Mouse (Mus musculus) CH12.LX (cell line): ENCODE results near the gene Alcam. TPM values are rescaled to one million over a fixed set of nuclear protein-coding genes. Genes with fewer than 3 reads are reported as not detected.

Experiments
- DNase-seq: peaks from one replicate; pipeline ENCODE4 v3.0.0-alpha.2; 2013; ENCODE audit errors: extremely low read depth
- H3K27ac ChIP-seq: 2 replicates; pipeline ENCODE4 v1.5.1; 2012; ENCODE audit warnings: low read depth, mild to moderate bottlenecking, control low read depth, moderate library complexity; ENCODE audit not compliant: insufficient read depth
- H3K27me3 ChIP-seq: replicated peaks from 2 replicates; pipeline ENCODE3; 2012; ENCODE audit warnings: inconsistent platforms
- H3K36me3 ChIP-seq, 2 experiments: replicated peaks in 1 of 2; 2 replicates each; pipeline versions ENCODE3 to v1.6.1; 2012; ENCODE audit warnings: inconsistent platforms in 1 of 2, low read length in 1 of 2, mild to moderate bottlenecking in 1 of 2, mixed read lengths in 1 of 2, moderate library complexity in 1 of 2; ENCODE audit not compliant: control insufficient read depth in 1 of 2, insufficient read depth in 1 of 2
- H3K4me1 ChIP-seq, 2 experiments: 2 replicates each; pipeline ENCODE4 v1.6.1; 2012; ENCODE audit warnings: inconsistent platforms in 1 of 2, moderate library complexity in 1 of 2; ENCODE audit not compliant: insufficient read depth in 2 of 2, control insufficient read depth in 1 of 2
- H3K4me2 ChIP-seq: 2 replicates; pipeline ENCODE4 v1.6.1; 2012; ENCODE audit warnings: low read depth, mild to moderate bottlenecking, control low read depth; ENCODE audit not compliant: poor library complexity, insufficient read depth, severe bottlenecking
- H3K4me3 ChIP-seq, 3 experiments: fragments of 150-350 bp in 1 of 3; sonication (generic) in 1 of 3; replicated peaks in 1 of 3; 2 replicates each; pipeline versions ENCODE3 to v1.5.1; 2011 to 2012; ENCODE audit warnings: low read depth in 2 of 3, low read length in 2 of 3, mild to moderate bottlenecking in 2 of 3, moderate library complexity in 2 of 3, control low read depth in 1 of 3, improper control_type of control experiment in 1 of 3, inconsistent platforms in 1 of 3, mixed read lengths in 1 of 3; ENCODE audit not compliant: poor library complexity in 1 of 3
- H3K79me2 ChIP-seq: replicated peaks from 2 replicates; pipeline ENCODE4 v1.6.1; 2012; ENCODE audit warnings: mild to moderate bottlenecking, moderate library complexity; ENCODE audit not compliant: control insufficient read depth, poor library complexity, insufficient read depth, severe bottlenecking; ENCODE audit errors: extremely low read depth
- H3K9ac ChIP-seq: 2 replicates; pipeline ENCODE4 v1.6.1; 2012; ENCODE audit warnings: low read depth, mild to moderate bottlenecking, control low read depth, moderate library complexity; ENCODE audit not compliant: insufficient read depth
- H3K9me3 ChIP-seq: replicated peaks from 2 replicates; pipeline ENCODE3; 2012; ENCODE audit warnings: low read length, inconsistent platforms, mixed read lengths
- CHD1 ChIP-seq: IDR thresholded peaks from 2 replicates; pipeline ENCODE4 v1.6.1; 2012; ENCODE audit warnings: low read depth, low read length, improper control_type of control experiment, inconsistent platforms
- MAFK ChIP-seq: IDR thresholded peaks from 2 replicates; pipeline ENCODE4 v1.6.1; 2011; ENCODE audit warnings: low read length, improper control_type of control experiment; ENCODE audit not compliant: insufficient replicate concordance
- MAZ ChIP-seq: IDR thresholded peaks from 2 replicates; pipeline ENCODE4 v1.6.1; 2012; ENCODE audit warnings: low read depth, mild to moderate bottlenecking, inconsistent platforms, low read length, improper control_type of control experiment, moderate library complexity
- SMC3 ChIP-seq: IDR thresholded peaks from 2 replicates; pipeline ENCODE4 v1.6.1; 2011; ENCODE audit warnings: low read depth, low read length, improper control_type of control experiment
- USF2 ChIP-seq: conservative IDR thresholded peaks from 2 replicates; pipeline ENCODE4 v1.6.1; 2011; ENCODE audit warnings: low read depth, low read length, improper control_type of control experiment
- ZC3H11A ChIP-seq: IDR thresholded peaks from 2 replicates; pipeline ENCODE4 v1.6.1; 2012; ENCODE audit warnings: low read depth, mild to moderate bottlenecking, inconsistent platforms, low read length, improper control_type of control experiment
- ZKSCAN1 ChIP-seq: IDR thresholded peaks from 2 replicates; pipeline ENCODE4 v1.6.1; 2012; ENCODE audit warnings: low read depth, inconsistent platforms, low read length, improper control_type of control experiment, borderline replicate concordance
- ZNF384 ChIP-seq: IDR thresholded peaks from 2 replicates; pipeline ENCODE4 v1.6.1; 2012; ENCODE audit warnings: low read depth, low read length, improper control_type of control experiment, inconsistent platforms
- dilution Hi-C: fragments of 300-500 bp; cut with MboI; formaldehyde crosslinking; loops from 2 replicates; pipeline ENCODE4 v1.14.3; 2020; ENCODE audit warnings: low sequenced_read_pairs; ENCODE audit not compliant: extremely low pct_unique_long_range_greater_than_20kb, extremely low pct_ligation_motif_present
- in situ Hi-C: fragments of 300-500 bp; cut with MboI; formaldehyde crosslinking; loops from 3 replicates; pipeline ENCODE4 v1.14.3; 2019; ENCODE audit warnings: low sequenced_read_pairs, low pct_ligation_motif_present, low pct_unique_long_range_greater_than_20kb, mixed read lengths
- polyA plus RNA-seq: library from polyadenylated mRNA; unstranded; fragments of >175 nt; gene quantifications from 2 replicates; pipeline ENCODE4 v1.2.1, GENCODE M21; 2012; ENCODE audit warnings: low read depth; ENCODE audit not compliant: insufficient read length
- total RNA-seq, 2 experiments: library from RNA; depleted of rRNA; stranded (reverse); fragments of 300-350 nt in 1 of 2; fragments of >200 nt in 1 of 2; gene quantifications; 2 replicates each; pipeline ENCODE4 v1.2.3; 2012 to 2014

Gene Alcam
- total and polyA plus RNA-seq, 3 experiments = 26.3 to 56.7 (median 54.6) TPM

DNA sequence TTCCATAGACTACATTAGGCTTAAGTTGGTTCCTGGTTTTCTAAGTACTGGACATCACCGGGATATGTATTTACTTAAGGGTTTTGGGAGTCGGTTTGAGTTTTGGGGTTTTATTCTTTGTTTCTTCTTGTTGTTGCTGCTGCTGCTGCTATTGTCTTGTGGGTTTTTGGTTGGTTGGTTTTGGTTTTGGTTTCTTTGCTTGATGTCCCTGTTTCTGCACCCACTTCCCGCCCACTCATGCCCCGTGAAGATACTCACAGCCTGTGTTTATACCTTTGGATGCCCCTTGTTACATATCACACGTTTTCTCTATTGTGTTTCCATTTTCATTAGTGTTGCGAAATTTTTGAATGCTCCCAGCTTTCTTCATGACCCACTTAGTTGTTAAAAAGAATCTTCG, 253.8 kb downstream of the Alcam start:
- H3K79me2 ChIP-seq = no peaks in the 10 kb centered on the region
- H3K9ac ChIP-seq = no peak overlapping the region; the same call in 1 of the 2 replicates
- in situ Hi-C loops (loop anchor here (25.0 kb wide), 2 partner anchors 888 to 1037 kb away; no protein-coding TSS in a partner anchor), dilution Hi-C loops (no loop called here)
- no peak overlapping the region for H3K4me3 ChIP-seq
- peak overlapping the region; percentile 75 for H3K4me2 ChIP-seq
- H3K36me3 ChIP-seq = peaks cover 0 to 48% of the 10 kb centered on the region in 2 experiments
- peaks cover 0 to 16% of the 10 kb centered on the region in 2 experiments; a peak in 3 of 4 replicates for H3K4me1 ChIP-seq
- TF ChIP-seq CHD1 = no peak
- no peak for TF ChIP-seq ZNF384
- no peak for TF ChIP-seq ZC3H11A
- TF ChIP-seq MAZ = no peak
- no peak for TF ChIP-seq USF2
- no peak for TF ChIP-seq MAFK
- no peak for TF ChIP-seq ZKSCAN1
- TF ChIP-seq SMC3 = no peak
- H3K9me3 ChIP-seq = no peaks in the 10 kb centered on the region
- H3K27ac ChIP-seq = no peak overlapping the region
- no peak for DNase-seq
- H3K27me3 ChIP-seq = no peaks in the 10 kb centered on the region
